Mouse (Mus musculus) C2C12 (cell line): ENCODE results near the gene Slc46a2. TPM values are rescaled to one million over a fixed set of nuclear protein-coding genes. Genes with fewer than 3 reads are reported as not detected.
A peak's percentile ranks its signal among the peaks of the same experiment; 100 is the strongest.

ENCODE experiments used
- H3K27me3 ChIP-seq: one replicate; pipeline ENCODE4 v1.6.1; 2011; ENCODE audit not compliant: control insufficient read depth, insufficient read depth, insufficient read length
- H3K36me3 ChIP-seq: one replicate; pipeline ENCODE4 v1.6.1; 2011; ENCODE audit not compliant: control insufficient read depth, insufficient read depth
- H3K4me3 ChIP-seq: one replicate; pipeline ENCODE4 v1.5.1; 2011; ENCODE audit warnings: mild to moderate bottlenecking, control low read depth; ENCODE audit not compliant: poor library complexity, insufficient read depth, severe bottlenecking
- H3K79me2 ChIP-seq: one replicate; pipeline ENCODE4 v1.6.1; 2011; ENCODE audit not compliant: control insufficient read depth, insufficient read depth
- H3K79me3 ChIP-seq: one replicate; pipeline ENCODE4 v1.6.1; 2011; ENCODE audit warnings: low read depth, control low read depth
- H3ac ChIP-seq: one replicate; pipeline ENCODE3; 2011; ENCODE audit warnings: low read depth; ENCODE audit not compliant: control insufficient read depth, insufficient read length
- CEBPB ChIP-seq: IDR thresholded peaks from one replicate; pipeline ENCODE4 v1.6.1; 2011; ENCODE audit warnings: low read depth, mild to moderate bottlenecking, control low read depth, moderate library complexity
- CTCF ChIP-seq: IDR thresholded peaks from one replicate; pipeline ENCODE4 v1.5.1; 2011; ENCODE audit not compliant: control insufficient read depth, insufficient read depth, insufficient read length
- FOSL1 ChIP-seq: IDR thresholded peaks from one replicate; pipeline ENCODE4 v1.8.0; 2011; ENCODE audit warnings: mild to moderate bottlenecking, low read length; ENCODE audit not compliant: poor library complexity, insufficient read depth, severe bottlenecking
- MAX ChIP-seq: IDR thresholded peaks from one replicate; pipeline ENCODE4 v1.6.1; 2011; ENCODE audit warnings: mild to moderate bottlenecking, control low read depth
- MYOD1 ChIP-seq: IDR thresholded peaks from one replicate; pipeline ENCODE4 v1.6.1; 2011; ENCODE audit warnings: low read depth; ENCODE audit not compliant: control insufficient read depth, insufficient read length
- MYOG ChIP-seq: IDR thresholded peaks from one replicate; pipeline ENCODE4 v1.6.1; 2011; ENCODE audit not compliant: control insufficient read depth, insufficient read length; ENCODE audit errors: extremely low read depth
- USF1 ChIP-seq: IDR thresholded peaks from one replicate; pipeline ENCODE4 v1.6.1; 2011; ENCODE audit warnings: low read depth, mild to moderate bottlenecking, control low read depth, moderate library complexity
- polyA plus RNA-seq: library from polyadenylated mRNA; unstranded; fragments of >200 nt; fragmentation: generic; extraction: Trizol; gene quantifications from one replicate; pipeline ENCODE4 v1.2.1, GENCODE M21; 2012; ENCODE audit warnings: missing spikeins

The Slc46a2 gene
- polyA plus RNA-seq, 1 experiment, result not detected

DNA sequence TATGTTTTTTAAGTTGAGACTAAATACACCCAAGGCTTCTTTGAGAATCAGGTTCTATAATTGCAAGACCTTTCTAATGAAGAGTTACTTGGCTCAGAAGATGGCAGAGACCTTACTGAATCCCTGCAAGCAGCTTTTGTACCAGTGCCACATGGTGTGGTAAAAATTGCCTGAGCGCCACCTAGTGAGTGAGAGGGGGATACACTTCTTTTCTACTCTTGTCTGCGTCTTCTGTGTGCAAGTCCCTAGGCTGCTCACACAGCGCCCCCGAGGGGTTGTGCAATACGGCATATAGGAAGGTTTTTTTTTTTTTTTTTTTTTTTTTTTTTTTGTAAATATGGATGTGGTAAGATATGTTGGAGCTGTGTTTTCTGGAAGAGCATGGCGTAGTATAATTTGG, 13.5 kb upstream of the Slc46a2 start:
- H3K79me2 ChIP-seq, result no peaks in the 10 kb centered on the region
- peaks cover 7% of the 10 kb centered on the region for H3K27me3 ChIP-seq
- H3ac ChIP-seq, result no peak overlapping the region
- H3K79me3 ChIP-seq, result no peaks in the 10 kb centered on the region
- H3K36me3 ChIP-seq, result no peaks in the 10 kb centered on the region
- no peak for TF ChIP-seq MYOG
- TF ChIP-seq MYOD1, result no peak
- no peak for TF ChIP-seq MAX
- peak; percentile 60 for TF ChIP-seq CEBPB
- no peak overlapping the region for H3K4me3 ChIP-seq

DNA sequence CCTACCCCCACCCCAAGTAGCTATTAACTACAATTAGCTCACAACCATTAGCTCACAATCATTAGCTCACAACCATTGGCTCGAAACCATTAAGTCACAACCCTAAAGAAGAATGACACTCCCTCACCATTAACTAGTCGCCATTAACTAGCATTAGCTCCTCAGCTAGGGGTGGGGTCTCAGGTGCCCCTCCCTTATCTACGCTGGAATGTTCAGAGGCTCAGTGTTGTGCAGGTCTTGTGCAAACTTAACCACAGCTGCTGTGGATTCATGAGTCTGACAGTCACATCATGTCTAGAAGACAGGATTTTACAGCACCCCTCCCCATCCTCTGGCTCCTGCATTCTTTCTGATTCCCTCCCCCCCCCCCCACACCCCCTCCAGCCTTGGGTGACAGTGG, 12.8 kb upstream of the Slc46a2 start:
- no peak for TF ChIP-seq CEBPB
- TF ChIP-seq MAX, result no peak
- no peak for TF ChIP-seq USF1
- TF ChIP-seq CTCF, result no peak
- TF ChIP-seq MYOG, result no peak
- TF ChIP-seq MYOD1, result no peak
- no peak for TF ChIP-seq FOSL1
- no peaks in the 10 kb centered on the region for H3K79me2 ChIP-seq
- no peak overlapping the region for H3ac ChIP-seq
- H3K4me3 ChIP-seq, result no peak overlapping the region
- H3K36me3 ChIP-seq, result no peaks in the 10 kb centered on the region
- H3K79me3 ChIP-seq, result no peaks in the 10 kb centered on the region
- H3K27me3 ChIP-seq, result peaks cover 7% of the 10 kb centered on the region

DNA sequence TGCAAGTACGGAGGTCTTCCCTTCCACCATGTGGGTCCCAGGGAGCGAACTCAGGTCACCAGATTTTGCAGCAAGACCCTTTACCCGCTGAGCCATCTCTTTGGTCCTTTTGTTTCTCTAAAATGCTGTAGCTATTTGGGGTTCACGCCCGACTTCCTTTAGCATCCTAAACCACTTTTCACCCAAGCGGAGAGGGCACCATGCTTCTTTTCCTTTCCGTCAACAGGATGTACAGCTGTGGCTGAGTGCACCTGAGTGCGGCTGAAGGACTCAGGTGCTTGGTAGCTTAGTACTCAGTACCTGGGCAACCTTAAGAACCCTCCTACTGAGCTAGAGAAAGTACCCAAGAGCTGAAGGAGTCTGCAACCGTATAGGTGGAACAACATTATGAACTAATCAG, 10.2 kb upstream of the Slc46a2 start:
- no peak overlapping the region for H3K4me3 ChIP-seq
- TF ChIP-seq MYOD1, result no peak
- TF ChIP-seq FOSL1, result no peak
- no peak for TF ChIP-seq CTCF
- no peak for TF ChIP-seq USF1
- TF ChIP-seq CEBPB, result no peak

DNA sequence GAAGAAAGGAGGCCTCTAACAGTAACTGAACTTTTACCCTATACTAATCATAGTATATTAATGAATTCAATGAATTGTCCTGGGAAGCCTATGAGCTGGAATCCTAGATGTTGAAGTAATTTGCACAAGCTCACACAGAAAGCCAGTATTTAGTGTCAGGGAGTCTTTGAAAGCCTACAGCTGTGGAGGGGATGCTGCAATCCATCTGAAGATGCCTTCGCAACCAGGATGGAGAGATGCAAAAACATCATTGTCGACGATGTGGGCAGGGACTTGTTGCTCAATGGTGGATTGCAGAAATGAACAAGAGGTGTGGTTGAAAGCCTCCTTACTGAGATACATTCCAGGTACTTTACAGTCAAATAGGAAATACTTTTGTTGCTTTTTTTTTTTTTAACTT, 3.1 kb upstream of the Slc46a2 start:
- TF ChIP-seq MYOG, result no peak
- no peak for TF ChIP-seq MYOD1
- TF ChIP-seq CTCF, result no peak
- no peak for TF ChIP-seq FOSL1
- TF ChIP-seq USF1, result no peak
- no peak for TF ChIP-seq CEBPB
- no peak for TF ChIP-seq MAX
- H3K27me3 ChIP-seq, result no peaks in the 10 kb centered on the region
- H3ac ChIP-seq, result no peak overlapping the region
- no peaks in the 10 kb centered on the region for H3K36me3 ChIP-seq
- no peak overlapping the region for H3K4me3 ChIP-seq
- H3K79me3 ChIP-seq, result no peaks in the 10 kb centered on the region
- no peaks in the 10 kb centered on the region for H3K79me2 ChIP-seq

More for the DNA sequence above, 10.2 kb upstream of the Slc46a2 start:
- Histone ChIP-seq H3K79me3 (no peaks in the 10 kb centered on the region), H3ac (no peak overlapping the region), H3K79me2 (no peaks in the 10 kb centered on the region), H3K27me3 (peaks cover 7% of the 10 kb centered on the region), H3K36me3 (no peaks in the 10 kb centered on the region)

DNA sequence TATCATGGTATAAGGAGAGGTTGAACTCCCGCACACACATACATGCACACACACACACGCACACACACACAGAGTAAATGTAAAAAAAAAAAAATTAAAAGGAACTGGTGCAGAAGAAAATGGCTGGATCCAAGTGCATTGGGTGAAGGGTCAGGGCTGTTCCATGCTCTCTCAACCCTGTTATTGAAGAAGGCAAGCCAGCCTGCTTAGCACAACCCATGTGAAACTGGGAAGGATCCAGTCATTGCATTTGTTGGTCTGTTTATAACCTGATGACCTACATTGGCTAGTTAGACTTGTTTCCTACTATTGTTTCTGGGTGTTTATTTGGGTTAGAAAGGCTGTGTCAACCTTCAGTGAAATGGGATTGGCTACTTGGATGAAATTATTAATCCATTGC, 6.1 kb downstream of the Slc46a2 start:
- no peak for TF ChIP-seq CTCF
- TF ChIP-seq MYOD1, result no peak
- TF ChIP-seq CEBPB, result no peak
- no peak for TF ChIP-seq MAX
- TF ChIP-seq MYOG, result no peak
- no peaks in the 10 kb centered on the region for H3K79me3 ChIP-seq
- no peaks in the 10 kb centered on the region for H3K79me2 ChIP-seq
- H3K27me3 ChIP-seq, result no peaks in the 10 kb centered on the region
- H3K36me3 ChIP-seq, result no peaks in the 10 kb centered on the region
- no peak overlapping the region for H3ac ChIP-seq
- H3K4me3 ChIP-seq, result no peak overlapping the region

DNA sequence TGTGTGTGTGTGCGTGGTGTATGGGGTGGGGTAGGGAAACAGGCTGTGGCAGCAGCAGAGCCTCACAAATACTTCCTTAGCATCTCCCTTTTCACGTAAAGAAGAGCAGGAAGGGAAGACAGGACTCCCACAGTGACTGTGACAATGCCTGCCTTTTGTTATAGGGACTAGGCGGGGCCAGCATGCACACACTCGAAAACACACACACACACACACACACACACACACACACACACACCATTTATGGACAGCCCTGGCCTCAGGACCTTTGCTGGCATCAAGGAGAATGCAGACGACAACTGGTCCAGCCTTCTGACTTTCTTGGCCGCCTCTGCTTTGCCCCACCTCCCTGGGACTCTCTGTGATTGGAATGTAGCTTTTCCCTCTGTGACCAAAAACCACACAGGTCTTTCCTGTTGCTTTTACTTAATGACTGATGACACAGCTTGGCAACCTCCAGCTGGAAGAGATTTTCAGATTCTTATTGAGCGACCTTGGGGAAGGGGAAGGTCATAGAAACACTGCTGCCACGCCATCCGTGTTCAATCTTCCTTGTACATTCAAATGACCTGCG, 7.1 kb downstream of the Slc46a2 start:
- Histone ChIP-seq H3K79me3 (no peaks in the 10 kb centered on the region), H3K36me3 (no peaks in the 10 kb centered on the region), H3K4me3 (no peak overlapping the region), H3K27me3 (no peaks in the 10 kb centered on the region), H3ac (no peak overlapping the region), H3K79me2 (no peaks in the 10 kb centered on the region)
- no peak for TF ChIP-seq MAX
- TF ChIP-seq MYOD1, result no peak
- TF ChIP-seq MYOG, result no peak
- no peak for TF ChIP-seq USF1
- no peak for TF ChIP-seq CEBPB
- TF ChIP-seq CTCF, result no peak
- no peak for TF ChIP-seq FOSL1
